Mouse (Mus musculus) erythroid progenitor cell, adult 5-6 weeks (primary cell): ENCODE measurements around the gene Adamts13. TPM values are rescaled to one million over a fixed set of nuclear protein-coding genes. Genes with fewer than 3 reads are reported as not detected.

Experiments
- ATAC-seq: replicated peaks from 2 replicates; pipeline ENCODE4 v1.8.0; 2016; ENCODE audit warnings: moderate number of reproducible peaks, mild to moderate bottlenecking, moderate TSS enrichment, inconsistent platforms; ENCODE audit not compliant: poor library complexity, low FRiP score, severe bottlenecking
- total RNA-seq, 2 experiments: library from RNA; stranded (forward) in 1 of 2; stranded (reverse) in 1 of 2; fragments of 150-400 nt in 1 of 2; fragments of 186-747, 209-891 nt in 1 of 2; gene quantifications; 2 replicates each; pipeline versions ENCODE4 v1.2.3 to v1.2.4; 2015 to 2017; ENCODE audit warnings: low replicate concordance in 2 of 2

Gene Adamts13
- total RNA-seq, 2 experiments from 2014 or later: not detected

DNA sequence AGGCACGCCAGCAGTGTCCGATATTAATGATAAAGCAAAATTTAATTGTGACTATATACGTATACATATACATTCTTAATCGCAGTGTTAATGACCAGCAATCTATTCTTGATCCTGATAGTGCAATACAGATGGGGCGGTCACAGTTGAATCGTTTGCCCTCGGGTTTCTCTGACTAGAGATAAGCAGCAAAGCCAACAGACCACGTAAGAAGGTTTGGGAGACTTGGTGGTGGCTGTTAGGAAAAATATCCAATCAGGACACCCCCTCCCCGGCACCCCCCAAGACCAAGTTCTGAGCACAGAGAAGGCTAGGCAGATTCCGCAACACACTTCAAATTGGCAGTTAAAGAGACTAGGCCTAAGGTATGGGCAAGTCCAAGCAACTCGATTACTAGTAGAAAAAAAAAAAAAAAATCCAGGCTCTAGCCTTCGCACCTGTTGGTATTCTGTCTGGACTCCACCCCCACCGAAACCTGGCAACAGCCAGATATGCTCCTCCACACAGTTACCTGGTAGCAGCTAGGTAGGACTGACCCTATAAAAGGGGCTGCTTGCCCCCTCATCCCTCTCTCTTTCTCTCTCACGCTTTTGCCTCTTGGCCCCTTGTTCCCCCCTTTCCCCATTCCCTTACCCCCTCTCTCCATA lies 8.4 kb upstream of the Adamts13 start:
- peak; percentile 22; the same call in 1 of the 2 replicates for ATAC-seq

- no peak for ATAC-seq
These were observed 6.0 kb upstream of the Adamts13 start for GRCm38 (mm10) chr2:26967262-26967661.

GRCm38 (mm10) chr2:26973960-26974359 lies 744 bp downstream of the Adamts13 start:
- ATAC-seq: no peak

DNA sequence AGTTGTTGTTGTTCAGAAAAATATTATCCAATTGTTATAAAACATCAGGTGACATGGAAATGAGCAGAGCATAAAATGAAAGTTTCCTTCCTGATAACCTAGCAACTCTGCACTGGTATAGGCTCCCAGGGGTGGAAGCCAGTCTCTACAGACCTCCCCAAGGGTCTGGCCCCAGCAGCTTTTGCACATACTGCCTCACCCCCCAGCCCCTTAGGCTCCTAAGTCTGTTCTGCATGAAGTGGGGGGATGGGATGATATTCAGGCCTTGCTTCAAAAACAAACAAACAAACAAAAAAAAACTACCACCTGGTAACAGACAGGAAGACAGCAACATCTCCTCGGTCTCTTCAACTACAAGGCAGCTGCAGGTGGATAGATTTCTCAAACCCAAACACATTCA lies 7.1 kb downstream of the Adamts13 start:
- no peak for ATAC-seq

- no peak for ATAC-seq
These were observed 11.0 kb downstream of the Adamts13 start for GRCm38 (mm10) chr2:26984179-26984578.

DNA sequence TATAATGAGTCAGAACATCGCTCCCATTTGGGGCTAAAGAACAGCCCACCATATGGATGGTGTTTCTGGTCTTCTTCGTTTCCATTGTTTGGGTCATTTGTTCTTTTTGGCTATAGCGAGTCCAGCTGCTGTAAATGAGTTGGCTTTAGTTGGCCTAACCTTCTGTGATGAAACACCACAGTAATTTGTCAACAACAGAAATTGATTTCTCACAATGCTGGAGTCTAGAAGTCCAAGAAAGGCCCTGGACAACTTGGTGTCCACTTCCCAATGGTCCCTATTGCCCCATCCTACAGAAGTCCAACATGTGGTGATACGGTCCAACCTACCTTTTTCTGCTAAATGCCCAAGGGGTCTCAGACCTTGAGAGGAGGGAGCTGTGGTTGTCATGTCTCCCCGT lies 11.4 kb downstream of the Adamts13 start:
- ATAC-seq: no peak

- ATAC-seq: no peak
These were observed 20.7 kb downstream of the Adamts13 start for GRCm38 (mm10) chr2:26993936-26994335.

- no peak for ATAC-seq
These were observed 24.3 kb downstream of the Adamts13 start for GRCm38 (mm10) chr2:26997498-26997897.

GRCm38 (mm10) chr2:26997993-26998392 lies 24.8 kb downstream of the Adamts13 start:
- ATAC-seq: no peak

DNA sequence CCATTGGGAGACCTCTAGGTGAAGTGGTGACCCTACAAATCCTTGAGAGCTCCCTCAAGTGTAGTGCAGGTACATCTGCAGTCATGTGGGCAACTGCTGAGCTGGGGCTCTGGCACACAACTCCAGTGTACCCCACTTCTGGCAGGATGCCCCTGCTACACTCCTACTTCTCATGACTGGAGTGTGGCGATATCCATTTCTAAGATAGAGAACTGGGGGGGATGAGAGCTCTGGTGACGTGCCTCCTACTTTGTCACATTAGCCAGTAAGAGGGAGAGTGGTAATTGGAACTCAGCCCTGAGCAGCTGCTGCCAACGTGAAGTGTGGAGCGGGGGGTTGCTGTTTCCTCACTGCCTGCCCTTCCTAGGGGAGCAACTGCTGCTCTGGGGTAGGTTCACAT lies 33.0 kb downstream of the Adamts13 start:
- no peak for ATAC-seq

- no peak for ATAC-seq
These were observed 34.5 kb downstream of the Adamts13 start for GRCm38 (mm10) chr2:27007701-27008100.

- ATAC-seq: peak; percentile 72
These were observed 36.6 kb downstream of the Adamts13 start, which contains the start of gene Cacfd1 for GRCm38 (mm10) chr2:27009714-27010244. Gene Cacfd1 (plus strand): TSS chr2:27009926.

DNA sequence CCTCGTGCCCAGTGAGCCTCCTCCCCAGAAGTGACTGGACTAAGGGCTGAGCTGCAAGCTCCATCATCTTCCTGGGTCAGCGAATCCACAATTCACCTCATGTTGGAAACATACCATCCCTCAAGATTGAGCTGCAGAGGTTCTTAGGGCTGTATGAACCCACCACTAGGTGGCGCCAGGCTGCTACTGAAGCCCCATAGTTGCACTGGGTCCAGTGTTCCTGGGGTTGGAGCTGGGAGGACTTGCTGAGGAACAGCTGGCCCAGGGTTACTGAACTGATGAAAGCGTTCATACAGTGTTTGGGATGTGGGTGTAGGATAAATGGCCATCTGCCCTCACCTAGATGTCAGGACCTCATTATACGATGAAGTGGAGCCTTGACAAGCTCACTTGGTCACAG lies 44.6 kb downstream of the Adamts13 start:
- 0 out of 2 replicates have a peak, but pooled peaks have one; percentile 53 for ATAC-seq

DNA sequence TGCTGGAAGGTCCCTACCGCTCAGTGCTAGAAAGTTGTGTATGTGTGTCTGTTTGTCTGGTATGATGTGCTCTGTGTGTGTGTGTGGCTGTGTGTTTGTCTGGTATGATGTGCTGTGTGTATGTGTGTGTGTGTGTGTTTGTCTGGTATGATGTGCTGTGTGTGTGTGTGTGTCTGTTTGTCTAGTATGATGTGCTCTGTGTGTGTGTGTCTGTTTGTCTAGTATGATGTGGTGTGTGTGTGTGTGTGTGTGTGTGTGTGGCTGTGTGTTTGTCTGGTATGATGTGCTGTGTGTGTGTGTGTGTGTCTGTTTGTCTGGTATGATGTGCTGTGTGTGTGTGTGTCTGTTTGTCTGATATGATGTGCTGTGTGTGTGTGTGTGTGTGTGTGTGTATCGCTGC lies 46.3 kb downstream of the Adamts13 start:
- no peak for ATAC-seq

GRCm38 (mm10) chr2:27021103-27021502 lies 47.9 kb downstream of the Adamts13 start:
- ATAC-seq: no peak

- ATAC-seq: no peak
These were observed 49.4 kb downstream of the Adamts13 start for GRCm38 (mm10) chr2:27022612-27023011.

- ATAC-seq: no peak
These were observed 50.9 kb downstream of the Adamts13 start for GRCm38 (mm10) chr2:27024136-27024535.

- ATAC-seq: no peak
These were observed 52.3 kb downstream of the Adamts13 start for GRCm38 (mm10) chr2:27025545-27025944.

DNA sequence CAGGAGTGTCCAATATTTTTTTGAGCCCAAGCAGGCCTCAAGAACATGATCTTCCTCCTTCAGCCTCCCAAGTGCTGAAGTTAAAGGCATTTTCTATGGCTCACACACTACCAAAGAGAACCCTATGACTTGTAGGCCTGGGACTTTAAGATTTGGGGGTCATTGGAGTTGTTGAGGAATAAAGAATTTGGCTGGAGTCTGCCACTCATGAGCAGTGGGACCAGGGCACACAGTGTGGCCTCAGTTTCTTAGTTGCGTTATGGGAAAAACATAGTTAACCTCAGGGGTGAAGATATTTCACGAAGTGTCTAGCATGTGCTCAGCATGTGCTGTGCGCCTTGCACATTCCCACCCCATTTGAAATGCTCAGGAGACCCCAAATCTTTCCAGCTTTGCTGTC lies 53.1 kb downstream of the Adamts13 start:
- ATAC-seq: no peak

GRCm38 (mm10) chr2:27026857-27027617 lies 53.8 kb downstream of the Adamts13 start:
- ATAC-seq: no peak
